Comparison of ENCODE assay signal across 8 mouse cellular contexts in the genomic region with DNA sequence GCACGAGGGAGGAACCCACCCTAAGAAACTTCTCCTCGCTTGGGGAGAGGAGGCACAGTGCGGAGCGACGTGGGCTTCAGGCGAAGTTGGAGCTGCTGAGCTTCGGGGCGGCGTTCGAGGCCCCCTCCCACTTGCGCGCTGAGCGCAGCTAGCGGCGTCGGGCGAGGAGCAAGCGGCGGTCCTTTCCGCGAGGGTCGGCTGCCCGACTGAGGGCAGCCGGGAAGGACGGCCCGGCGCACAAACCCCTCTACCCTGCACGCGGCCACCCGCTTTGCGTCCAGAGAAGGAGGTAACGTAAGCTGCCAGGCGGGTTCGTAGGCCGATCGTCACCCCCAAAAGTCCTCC. TPM values are rescaled to one million over a fixed set of nuclear protein-coding genes. Genes with fewer than 3 reads are reported as not detected.
A peak's percentile ranks its signal among the peaks of the same experiment; 100 is the strongest.
DNase-seq lines count a peak whose midpoint lies in the region; ATAC-seq lines count a peak whose summit lies in the region.

No protein-coding gene starts in this region.

- H3K27ac ChIP-seq in kidney, embryonic 15.5 days, result no peak overlapping the region
- H3K27ac ChIP-seq in embryonic facial prominence, embryonic 11.5 days (replicated peaks; ENCODE audit: low read depth, low read length), result no peak overlapping the region
- no peak overlapping the region for H3K27ac ChIP-seq in hindbrain, embryonic 14.5 days
- H3K27ac ChIP-seq in midbrain, embryonic 13.5 days, result no peak overlapping the region

- peak; percentile 57 for ATAC-seq in kidney, embryonic 15.5 days (replicated peaks; ENCODE audit: low FRiP score)
- ATAC-seq in embryonic facial prominence, embryonic 11.5 days (replicated peaks; ENCODE audit: insufficient number of reproducible peaks, low FRiP score, low TSS enrichment, low read depth), result peak; percentile 17
- ATAC-seq in hindbrain, embryonic 14.5 days (ENCODE audit: low FRiP score), result peak; percentile 64
- no peak for ATAC-seq in midbrain, embryonic 13.5 days

- peaks cover 63% of the 10 kb centered on the region for H3K27me3 ChIP-seq in kidney, embryonic 15.5 days
- H3K27me3 ChIP-seq in embryonic facial prominence, embryonic 11.5 days (ENCODE audit: control insufficient read depth, insufficient read depth, low read length), result peaks cover 38% of the 10 kb centered on the region
- peaks cover 43% of the 10 kb centered on the region for H3K27me3 ChIP-seq in hindbrain, embryonic 14.5 days (ENCODE audit: control insufficient read depth, insufficient read depth, low read length)
- peaks cover 73% of the 10 kb centered on the region for H3K27me3 ChIP-seq in midbrain, embryonic 13.5 days

- H3K4me1 ChIP-seq in kidney, embryonic 15.5 days, result peaks cover 27% of the 10 kb centered on the region
- H3K4me1 ChIP-seq in embryonic facial prominence, embryonic 11.5 days (ENCODE audit: control insufficient read depth, insufficient read depth, low read length), result 0 out of 2 replicates have a peak, but pooled peaks cover 3% of the 10 kb centered on the region
- peaks cover 7% of the 10 kb centered on the region for H3K4me1 ChIP-seq in hindbrain, embryonic 14.5 days (replicated peaks; ENCODE audit: control insufficient read depth, insufficient read depth, low read length)
- H3K4me1 ChIP-seq in midbrain, embryonic 13.5 days (replicated peaks), result peaks cover 12% of the 10 kb centered on the region

- peak overlapping the region; percentile 89 for H3K4me2 ChIP-seq in kidney, embryonic 15.5 days
- H3K4me2 ChIP-seq in embryonic facial prominence, embryonic 11.5 days (ENCODE audit: low read depth, low read length), result peak overlapping the region; percentile 97
- H3K4me2 ChIP-seq in hindbrain, embryonic 14.5 days (replicated peaks), result peak overlapping the region; percentile 94
- peak overlapping the region; percentile 90 for H3K4me2 ChIP-seq in midbrain, embryonic 13.5 days (replicated peaks)

- H3K4me3 ChIP-seq in kidney, embryonic 15.5 days (replicated peaks), result peak overlapping the region; percentile 53
- H3K4me3 ChIP-seq in embryonic facial prominence, embryonic 11.5 days (ENCODE audit: low read depth, low read length), result peak overlapping the region; percentile 46
- peak overlapping the region; percentile 48 for H3K4me3 ChIP-seq in hindbrain, embryonic 14.5 days (replicated peaks; ENCODE audit: low read length)
- peak overlapping the region; percentile 49 for H3K4me3 ChIP-seq in midbrain, embryonic 13.5 days (replicated peaks)

- H3K9ac ChIP-seq in kidney, embryonic 15.5 days, result peak overlapping the region; percentile 48
- H3K9ac ChIP-seq in embryonic facial prominence, embryonic 11.5 days (replicated peaks; ENCODE audit: low read length), result peak overlapping the region; percentile 18; the same call in 1 of the 2 replicates
- H3K9ac ChIP-seq in hindbrain, embryonic 14.5 days, result peak overlapping the region; percentile 55
- peak overlapping the region; percentile 59 for H3K9ac ChIP-seq in midbrain, embryonic 13.5 days (replicated peaks)

- 1% methylated on average over 36 of the region's 36 CpGs for WGBS in kidney, embryonic 15.5 days
- WGBS in embryonic facial prominence, embryonic 11.5 days, result under 1% methylated on average over 36 of the region's 36 CpGs
- WGBS in hindbrain, embryonic 14.5 days, result 1% methylated on average over 36 of the region's 36 CpGs
- WGBS in midbrain, embryonic 13.5 days, result 0% methylated on average over 35 of the region's 36 CpGs

- H3K9me3 ChIP-seq in kidney, embryonic 15.5 days (replicated peaks), result no peaks in the 10 kb centered on the region
- H3K9me3 ChIP-seq in embryonic facial prominence, embryonic 11.5 days (replicated peaks; ENCODE audit: control insufficient read depth, low read length), result no peaks in the 10 kb centered on the region
- no peaks in the 10 kb centered on the region for H3K9me3 ChIP-seq in hindbrain, embryonic 14.5 days (ENCODE audit: control insufficient read depth, low read length)
- no peaks in the 10 kb centered on the region for H3K9me3 ChIP-seq in midbrain, embryonic 13.5 days

- DNase-seq in kidney, postnatal 36 days, result no peak
- DNase-seq in embryonic facial prominence, embryonic 11.5 days (ENCODE audit: low spot score), result no peak
- DNase-seq in hindbrain, embryonic 14.5 days (ENCODE audit: low spot score), result no peak
- no peak for DNase-seq in layer of hippocampus, postnatal 36 days
- DNase-seq in spleen, postnatal 36 days (ENCODE audit: low spot score in 2 of 2), result no peak
- no peak for DNase-seq in retina, postnatal 1 day

- no peaks in the 10 kb centered on the region for H3K36me3 ChIP-seq in kidney, embryonic 15.5 days
- no peaks in the 10 kb centered on the region for H3K36me3 ChIP-seq in embryonic facial prominence, embryonic 11.5 days (replicated peaks; ENCODE audit: control insufficient read depth, insufficient read depth, low read depth, low read length)
- H3K36me3 ChIP-seq in hindbrain, embryonic 14.5 days (replicated peaks; ENCODE audit: control insufficient read depth, insufficient read depth), result no peaks in the 10 kb centered on the region
- H3K36me3 ChIP-seq in midbrain, embryonic 13.5 days, result no peaks in the 10 kb centered on the region

RNA-seq across cellular contexts. Expression of a gene that starts 0.5 kb away (rescaled TPM):
- polyA plus RNA-seq in kidney, embryonic 15.5 days (2015; fragmentation: Nextera tagmentation; extraction: Ambion mirVana), result 1.9 and 2.3 TPM in 2 replicates
- polyA plus RNA-seq in embryonic facial prominence, embryonic 11.5 days (2014; fragmentation: Nextera tagmentation; extraction: Ambion mirVana), result 0.31 and 0.93 TPM in 2 replicates
- polyA plus RNA-seq in hindbrain, embryonic 14.5 days (2014; fragmentation: Nextera tagmentation; extraction: Ambion mirVana), result 4.6 TPM in 2 replicates
- 0.45 and 0.92 TPM in 2 replicates for polyA plus RNA-seq in midbrain, embryonic 13.5 days (2015; fragmentation: Nextera tagmentation; extraction: Ambion mirVana)
- 10 to 100 TPM; 65.5 to 79.8 TPM for total RNA-seq in layer of hippocampus, postnatal 36 days (2021)
